Mouse (Mus musculus): ENCODE results near the gene Frmd5.

The Frmd5 gene

GRCm38 (mm10) chr2:121760646-121761045, 46.2 kb downstream of the Frmd5 start:
- DNase-seq: no peak

- no peak for DNase-seq
These were observed 48.6 kb downstream of the Frmd5 start for GRCm38 (mm10) chr2:121758258-121758657.

GRCm38 (mm10) chr2:121756336-121756735, 50.6 kb downstream of the Frmd5 start:
- no peak for DNase-seq

GRCm38 (mm10) chr2:121755056-121755455, 51.8 kb downstream of the Frmd5 start:
- DNase-seq: no peak

GRCm38 (mm10) chr2:121750121-121750520, 56.8 kb downstream of the Frmd5 start:
- no peak for DNase-seq

GRCm38 (mm10) chr2:121741151-121741550, 65.7 kb downstream of the Frmd5 start:
- DNase-seq: no peak

- DNase-seq: no peak
These were observed 67.5 kb downstream of the Frmd5 start for GRCm38 (mm10) chr2:121739410-121739809.

GRCm38 (mm10) chr2:121733426-121733825, 73.5 kb downstream of the Frmd5 start:
- DNase-seq: no peak

- DNase-seq: no peak
These were observed 76.4 kb downstream of the Frmd5 start for GRCm38 (mm10) chr2:121730486-121730885.

GRCm38 (mm10) chr2:121728907-121729575, 77.8 kb downstream of the Frmd5 start:
- DNase-seq: no peak

- no peak for DNase-seq
These were observed 82.0 kb downstream of the Frmd5 start for GRCm38 (mm10) chr2:121724866-121725265.

- no peak for DNase-seq
These were observed 83.1 kb downstream of the Frmd5 start for GRCm38 (mm10) chr2:121723796-121724195.

GRCm38 (mm10) chr2:121719000-121719399, 87.9 kb downstream of the Frmd5 start:
- DNase-seq: no peak

GRCm38 (mm10) chr2:121717133-121717532, 89.8 kb downstream of the Frmd5 start:
- no peak for DNase-seq

GRCm38 (mm10) chr2:121713567-121713966, 93.3 kb downstream of the Frmd5 start:
- no peak for DNase-seq

- DNase-seq: no peak
These were observed 95.0 kb downstream of the Frmd5 start for GRCm38 (mm10) chr2:121711748-121712384.

GRCm38 (mm10) chr2:121709096-121709495, 97.8 kb downstream of the Frmd5 start:
- no peak for DNase-seq

- DNase-seq: no peak
These were observed 99.4 kb downstream of the Frmd5 start for GRCm38 (mm10) chr2:121707461-121707860.

GRCm38 (mm10) chr2:121705756-121706155, 101.1 kb downstream of the Frmd5 start:
- DNase-seq: no peak

GRCm38 (mm10) chr2:121699331-121699730, 107.6 kb downstream of the Frmd5 start:
- DNase-seq: no peak

GRCm38 (mm10) chr2:121695436-121695835, 111.5 kb downstream of the Frmd5 start:
- DNase-seq: peak; percentile 6

GRCm38 (mm10) chr2:121688107-121688506, 118.8 kb downstream of the Frmd5 start:
- DNase-seq: peak; percentile 21

- DNase-seq: no peak
These were observed 123.3 kb downstream of the Frmd5 start for GRCm38 (mm10) chr2:121683606-121684005.

- DNase-seq: no peak
These were observed 124.5 kb downstream of the Frmd5 start for GRCm38 (mm10) chr2:121682361-121682760.

- DNase-seq: no peak
These were observed 127.2 kb downstream of the Frmd5 start for GRCm38 (mm10) chr2:121679711-121680110.

All from kidney, adult 9 months (tissue).